Mouse (Mus musculus): ENCODE results near the gene Lpar3. TPM values are rescaled to one million over a fixed set of nuclear protein-coding genes. Genes with fewer than 3 reads are reported as not detected.
A peak's percentile ranks its signal among the peaks of the same experiment; 100 is the strongest.

Gene Lpar3
- total and polyA plus RNA-seq, 2 experiments from 2014 or later: 0.31 to 0.66 TPM

DNA sequence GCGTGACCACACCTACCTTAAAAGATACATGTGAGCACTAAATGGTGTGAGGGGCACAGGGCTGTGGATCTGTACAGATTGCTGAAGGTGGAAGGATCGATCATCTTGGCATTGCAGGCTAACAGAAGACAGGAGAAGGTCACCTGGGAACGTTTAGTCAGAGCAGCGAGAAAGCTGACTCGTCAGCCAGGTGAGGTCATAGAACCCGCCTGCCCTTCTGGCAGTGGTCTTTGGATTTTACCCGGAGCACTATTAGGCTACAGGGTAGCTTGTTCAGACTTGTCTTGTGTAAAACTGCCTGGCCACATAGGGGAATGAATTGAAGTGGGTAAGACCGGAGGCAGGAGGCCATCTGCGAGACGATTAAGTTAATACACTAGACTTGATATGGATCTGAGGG, 43.4 kb downstream of the Lpar3 start:
- TF ChIP-seq CTCF (IDR thresholded peaks at IDR 0.05): no peak
- no peak overlapping the region for H3K27ac ChIP-seq (ENCODE audit: low read depth, low read length)
- H3K27me3 ChIP-seq (ENCODE audit: insufficient read depth, low read length): no peaks in the 10 kb centered on the region
- H3K4me2 ChIP-seq (ENCODE audit: low read depth, low read length, poor library complexity, severe bottlenecking): no peak overlapping the region
- ATAC-seq (ENCODE audit: low FRiP score) (no peak), DNase-seq (ENCODE audit: low spot score) (no peak)
- 93% methylated on average over 10 of the region's 10 CpGs for WGBS
- H3K9ac ChIP-seq (replicated peaks; ENCODE audit: low read length, poor library complexity, severe bottlenecking): no peak overlapping the region
- no peaks in the 10 kb centered on the region for H3K36me3 ChIP-seq (ENCODE audit: insufficient read depth, low read length)
- no peak overlapping the region for H3K4me3 ChIP-seq (ENCODE audit: low read depth, low read length)
- no peaks in the 10 kb centered on the region for H3K9me3 ChIP-seq (ENCODE audit: low read length)
- no peaks in the 10 kb centered on the region for H3K4me1 ChIP-seq (ENCODE audit: insufficient read depth, low read length)

DNA sequence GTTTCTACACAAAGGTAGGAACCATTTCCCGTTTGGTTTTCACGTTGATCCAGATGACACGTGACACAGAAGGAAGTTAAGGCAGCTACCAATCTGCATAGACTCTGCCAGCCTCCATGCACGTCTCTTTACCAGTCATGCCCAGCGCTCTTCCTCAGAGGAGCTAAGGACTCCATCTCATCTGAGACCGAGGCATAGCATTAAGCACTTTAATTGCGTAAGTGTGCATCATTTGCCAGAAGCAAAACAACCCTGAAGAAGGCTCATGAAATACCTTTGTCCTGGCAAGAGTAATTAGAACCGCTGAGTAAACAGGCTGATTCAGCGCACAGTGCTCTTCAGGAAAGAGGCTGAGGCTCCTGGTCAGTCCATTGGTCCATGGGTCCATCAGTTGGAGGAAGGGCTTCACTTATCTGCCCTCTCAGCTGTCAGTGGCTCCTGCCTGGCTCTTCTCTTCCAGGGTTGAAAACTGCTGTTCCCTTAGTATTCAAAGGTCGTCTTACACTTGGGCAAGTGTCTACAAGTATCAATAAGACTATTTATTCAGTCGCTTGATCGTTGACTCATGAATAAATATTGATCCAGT, 44.9 kb downstream of the Lpar3 start:
- WGBS: 81% methylated on average over 12 of the region's 12 CpGs
- no peak overlapping the region for H3K4me2 ChIP-seq (ENCODE audit: low read depth, low read length, poor library complexity, severe bottlenecking)
- H3K27ac ChIP-seq (ENCODE audit: low read depth, low read length): no peak overlapping the region
- DNase-seq (ENCODE audit: low spot score) (no peak), ATAC-seq (ENCODE audit: low FRiP score) (no peak)
- no peak for TF ChIP-seq CTCF (IDR thresholded peaks at IDR 0.05)
- no peaks in the 10 kb centered on the region for H3K4me1 ChIP-seq (ENCODE audit: insufficient read depth, low read length)
- no peaks in the 10 kb centered on the region for H3K36me3 ChIP-seq (ENCODE audit: insufficient read depth, low read length)
- H3K27me3 ChIP-seq (ENCODE audit: insufficient read depth, low read length): no peaks in the 10 kb centered on the region
- H3K9me3 ChIP-seq (ENCODE audit: low read length): no peaks in the 10 kb centered on the region
- H3K9ac ChIP-seq (replicated peaks; ENCODE audit: low read length, poor library complexity, severe bottlenecking): no peak overlapping the region
- no peak overlapping the region for H3K4me3 ChIP-seq (ENCODE audit: low read depth, low read length)

GRCm38 (mm10) chr3:146268024-146268801, 47.5 kb downstream of the Lpar3 start:
- Histone ChIP-seq H3K9ac (replicated peaks; ENCODE audit: low read length, poor library complexity, severe bottlenecking) (no peak overlapping the region), H3K36me3 (ENCODE audit: insufficient read depth, low read length) (no peaks in the 10 kb centered on the region), H3K4me1 (ENCODE audit: insufficient read depth, low read length) (no peaks in the 10 kb centered on the region), H3K27ac (ENCODE audit: low read depth, low read length) (peak overlapping the region; percentile 18; the same call in 1 of the 2 replicates), H3K9me3 (ENCODE audit: low read length) (no peaks in the 10 kb centered on the region), H3K4me2 (ENCODE audit: low read depth, low read length, poor library complexity, severe bottlenecking) (peak overlapping the region; percentile 30; the same call in 1 of the 2 replicates), H3K27me3 (ENCODE audit: insufficient read depth, low read length) (no peaks in the 10 kb centered on the region), H3K4me3 (ENCODE audit: low read depth, low read length) (no peak overlapping the region)
- DNase-seq (ENCODE audit: low spot score) (peak; percentile 85), ATAC-seq (ENCODE audit: low FRiP score) (peak; percentile 90)
- WGBS: 60% methylated on average over 14 of the region's 14 CpGs
- TF ChIP-seq CTCF (IDR thresholded peaks at IDR 0.05): peak; percentile 69

- Histone ChIP-seq H3K4me3 (ENCODE audit: low read depth, low read length) (no peak overlapping the region), H3K27me3 (ENCODE audit: insufficient read depth, low read length) (no peaks in the 10 kb centered on the region), H3K36me3 (ENCODE audit: insufficient read depth, low read length) (no peaks in the 10 kb centered on the region), H3K4me2 (ENCODE audit: low read depth, low read length, poor library complexity, severe bottlenecking) (no peak overlapping the region), H3K9me3 (ENCODE audit: low read length) (no peaks in the 10 kb centered on the region), H3K27ac (ENCODE audit: low read depth, low read length) (no peak overlapping the region), H3K4me1 (ENCODE audit: insufficient read depth, low read length) (0 out of 2 replicates have a peak, but pooled peaks cover 3% of the 10 kb centered on the region), H3K9ac (replicated peaks; ENCODE audit: low read length, poor library complexity, severe bottlenecking) (no peak overlapping the region)
- WGBS: 86% methylated on average over 5 of the region's 5 CpGs
- no peak for TF ChIP-seq CTCF (IDR thresholded peaks at IDR 0.05)
- ATAC-seq (ENCODE audit: low FRiP score) (no peak), DNase-seq (ENCODE audit: low spot score) (no peak)
Measured at GRCm38 (mm10) chr3:146274503-146274902, 53.7 kb downstream of the Lpar3 start.

DNA sequence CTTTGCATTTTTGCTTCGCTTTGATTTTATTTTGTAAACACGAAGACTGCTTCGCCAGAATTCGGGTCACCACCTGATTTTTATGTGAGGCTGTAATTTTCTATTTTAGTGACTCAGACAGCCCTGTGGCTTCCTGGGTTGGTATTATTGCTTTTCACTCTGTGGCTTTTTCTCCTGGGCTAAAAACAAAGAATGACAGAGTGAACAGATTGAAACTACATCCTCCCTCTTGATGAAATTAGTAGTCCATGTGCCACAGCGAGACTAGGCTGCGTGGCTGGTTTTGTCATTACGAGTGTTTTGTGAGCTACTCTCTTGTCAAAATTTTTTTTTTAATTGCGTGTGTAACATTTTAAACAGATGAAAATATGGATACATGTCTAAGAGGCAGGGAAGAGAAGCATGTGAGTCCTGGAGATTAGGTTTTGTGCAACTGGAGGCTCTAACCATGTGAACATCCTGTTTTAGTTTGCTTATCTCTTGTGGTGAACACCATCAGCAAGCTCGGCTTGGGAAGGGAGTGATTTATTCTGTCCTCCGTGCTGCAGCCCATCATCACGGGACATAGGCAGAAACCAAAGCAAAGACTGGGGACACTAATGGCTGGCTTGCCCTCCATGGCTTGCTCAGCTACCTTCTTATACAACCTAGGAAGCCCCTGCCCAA, 54.7 kb downstream of the Lpar3 start:
- Histone ChIP-seq H3K4me3 (ENCODE audit: low read depth, low read length) (no peak overlapping the region), H3K36me3 (ENCODE audit: insufficient read depth, low read length) (no peaks in the 10 kb centered on the region), H3K27ac (ENCODE audit: low read depth, low read length) (no peak overlapping the region), H3K27me3 (ENCODE audit: insufficient read depth, low read length) (no peaks in the 10 kb centered on the region), H3K4me2 (ENCODE audit: low read depth, low read length, poor library complexity, severe bottlenecking) (no peak overlapping the region), H3K9me3 (ENCODE audit: low read length) (no peaks in the 10 kb centered on the region), H3K9ac (replicated peaks; ENCODE audit: low read length, poor library complexity, severe bottlenecking) (no peak overlapping the region), H3K4me1 (ENCODE audit: insufficient read depth, low read length) (0 out of 2 replicates have a peak, but pooled peaks cover 3% of the 10 kb centered on the region)
- 83% methylated on average over 11 of the region's 11 CpGs for WGBS
- no peak for DNase-seq (ENCODE audit: low spot score)
- no peak for TF ChIP-seq CTCF (IDR thresholded peaks at IDR 0.05)
- ATAC-seq (ENCODE audit: low FRiP score): no peak

GRCm38 (mm10) chr3:146276026-146276409, 55.3 kb downstream of the Lpar3 start:
- DNase-seq (ENCODE audit: low spot score): no peak
- no peaks in the 10 kb centered on the region for H3K27me3 ChIP-seq (ENCODE audit: insufficient read depth, low read length)
- no peak for ATAC-seq (ENCODE audit: low FRiP score)
- WGBS: 54% methylated on average over 4 of the region's 4 CpGs
- no peak overlapping the region for H3K27ac ChIP-seq (ENCODE audit: low read depth, low read length)
- no peak for TF ChIP-seq CTCF (IDR thresholded peaks at IDR 0.05)
- no peak overlapping the region for H3K4me3 ChIP-seq (ENCODE audit: low read depth, low read length)
- H3K36me3 ChIP-seq (ENCODE audit: insufficient read depth, low read length): no peaks in the 10 kb centered on the region
- no peaks in the 10 kb centered on the region for H3K9me3 ChIP-seq (ENCODE audit: low read length)
- no peak overlapping the region for H3K9ac ChIP-seq (replicated peaks; ENCODE audit: low read length, poor library complexity, severe bottlenecking)
- 0 out of 2 replicates have a peak, but pooled peaks cover 3% of the 10 kb centered on the region for H3K4me1 ChIP-seq (ENCODE audit: insufficient read depth, low read length)
- H3K4me2 ChIP-seq (ENCODE audit: low read depth, low read length, poor library complexity, severe bottlenecking): no peak overlapping the region

All from midbrain, postnatal 0 days (tissue).